Mouse (Mus musculus) embryonic facial prominence, embryonic 15.5 days (tissue): ENCODE results near the gene Stim2. TPM values are rescaled to one million over a fixed set of nuclear protein-coding genes. Genes with fewer than 3 reads are reported as not detected.

ENCODE experiments used
- ATAC-seq: fragments of 200-750 bp; cut with Nextera tagmentation; 2 replicates; pipeline ENCODE4 v1.8.0; 2017; ENCODE audit warnings: low read depth, moderate TSS enrichment; ENCODE audit not compliant: insufficient number of reproducible peaks, low FRiP score, low TSS enrichment
- H3K27ac ChIP-seq: fragments of 300-500 bp; sonication (generic); replicated peaks from 2 replicates; pipeline ENCODE4 v1.5.1; 2015; ENCODE audit warnings: mild to moderate bottlenecking, inconsistent platforms
- H3K27me3 ChIP-seq: fragments of 300-500 bp; sonication (generic); 2 replicates; pipeline ENCODE4 v1.6.1; 2015; ENCODE audit warnings: inconsistent platforms
- H3K36me3 ChIP-seq: fragments of 300-500 bp; sonication (generic); 2 replicates; pipeline ENCODE4 v1.6.1; 2015; ENCODE audit warnings: mild to moderate bottlenecking, inconsistent platforms
- H3K4me1 ChIP-seq: fragments of 300-500 bp; sonication (generic); 2 replicates; pipeline ENCODE4 v1.6.1; 2015; ENCODE audit warnings: inconsistent platforms
- H3K4me2 ChIP-seq: fragments of 300-500 bp; sonication (generic); replicated peaks from 2 replicates; pipeline ENCODE4 v1.6.1; 2015; ENCODE audit warnings: mild to moderate bottlenecking, inconsistent platforms
- H3K4me3 ChIP-seq: fragments of 300-500 bp; sonication (generic); replicated peaks from 2 replicates; pipeline ENCODE4 v1.5.1; 2015; ENCODE audit warnings: mild to moderate bottlenecking, inconsistent platforms
- H3K9ac ChIP-seq: fragments of 300-500 bp; sonication (generic); 2 replicates; pipeline ENCODE4 v1.6.1; 2015; ENCODE audit warnings: inconsistent platforms
- H3K9me3 ChIP-seq: fragments of 300-500 bp; sonication (generic); replicated peaks from 2 replicates; pipeline ENCODE4 v1.6.1; 2016; ENCODE audit warnings: inconsistent platforms
- WGBS: fragments of 180-500 bp; shearing (Covaris S2); methylation state at CpG from one replicate; pipeline ENCODE4 v1.1.7; 2015; 5-methylcytosine and 5-hydroxymethylcytosine counted together
- polyA plus RNA-seq: library from polyadenylated mRNA; unstranded; fragments of >200 nt; fragmentation: Nextera tagmentation; extraction: Ambion mirVana; gene quantifications from 2 replicates; pipeline ENCODE4 v1.2.1, GENCODE M21; 2015

Stim2 gene
- polyA plus RNA-seq, 1 experiment from 2014 or later = 23.5 TPM

- ATAC-seq = no peak
- WGBS = 82% methylated on average over 11 of the region's 11 CpGs
- no peak overlapping the region for H3K4me2 ChIP-seq
- H3K27ac ChIP-seq = no peak overlapping the region
- H3K36me3 ChIP-seq = 0 out of 2 replicates have a peak, but pooled peaks cover 4% of the 10 kb centered on the region
- no peaks in the 10 kb centered on the region for H3K9me3 ChIP-seq
- H3K27me3 ChIP-seq = no peaks in the 10 kb centered on the region
- H3K9ac ChIP-seq = no peak overlapping the region
- H3K4me3 ChIP-seq = no peak overlapping the region
- no peaks in the 10 kb centered on the region for H3K4me1 ChIP-seq
Measured at GRCm38 (mm10) chr5:54110789-54111188, 112.5 kb downstream of the Stim2 start.

DNA sequence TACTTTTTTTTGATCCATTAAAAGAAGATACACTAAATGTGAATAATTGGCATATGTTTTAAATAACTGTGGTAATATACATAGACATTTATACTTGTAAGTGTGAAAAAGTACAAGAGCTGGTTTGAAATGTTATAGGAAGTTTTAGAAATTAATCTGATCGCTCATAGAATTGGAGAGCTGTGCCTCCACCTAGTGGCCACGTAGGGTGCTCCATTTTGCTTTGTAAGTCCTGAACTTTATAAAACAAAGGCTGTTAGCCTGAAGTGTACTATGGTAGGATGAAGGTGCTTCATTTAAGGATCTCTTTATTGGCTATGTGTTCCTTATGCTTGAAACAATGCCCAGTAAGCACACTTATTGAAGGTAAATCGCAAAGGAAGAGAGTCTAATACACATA, 115.0 kb downstream of the Stim2 start:
- no peak for ATAC-seq
- WGBS = 19% methylated on average over 3 of the region's 3 CpGs
- Histone ChIP-seq H3K4me3 (no peak overlapping the region), H3K27me3 (no peaks in the 10 kb centered on the region), H3K9me3 (no peaks in the 10 kb centered on the region), H3K4me2 (no peak overlapping the region), H3K9ac (no peak overlapping the region), H3K36me3 (peaks cover 7% of the 10 kb centered on the region; the same call in 1 of the 2 replicates), H3K27ac (no peak overlapping the region), H3K4me1 (no peaks in the 10 kb centered on the region)

DNA sequence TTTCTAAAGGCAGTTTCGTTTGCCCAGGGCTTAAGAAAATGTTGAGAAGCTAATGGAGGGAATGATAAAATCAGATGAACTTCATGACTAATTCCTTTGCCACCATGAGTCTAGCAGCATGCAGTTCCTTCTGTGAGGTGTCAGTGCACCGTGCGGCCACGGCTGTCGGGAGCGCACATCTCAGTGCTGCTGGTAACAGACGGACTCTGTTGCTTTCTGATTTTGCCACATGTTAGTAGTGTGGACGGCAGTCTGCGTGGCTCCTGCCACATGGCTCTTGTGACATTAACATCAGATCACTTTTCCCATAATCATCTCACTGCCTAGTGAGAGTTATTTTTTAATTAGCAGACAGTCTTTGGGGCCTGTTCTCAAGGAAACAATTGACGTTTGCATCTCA, 118.2 kb downstream of the Stim2 start:
- Histone ChIP-seq H3K4me3 (no peak overlapping the region), H3K36me3 (peaks cover 14% of the 10 kb centered on the region; the same call in 1 of the 2 replicates), H3K27ac (no peak overlapping the region), H3K27me3 (no peaks in the 10 kb centered on the region), H3K9me3 (no peaks in the 10 kb centered on the region), H3K4me2 (no peak overlapping the region), H3K4me1 (no peaks in the 10 kb centered on the region), H3K9ac (no peak overlapping the region)
- ATAC-seq = no peak
- WGBS = 72% methylated on average over 10 of the region's 10 CpGs

DNA sequence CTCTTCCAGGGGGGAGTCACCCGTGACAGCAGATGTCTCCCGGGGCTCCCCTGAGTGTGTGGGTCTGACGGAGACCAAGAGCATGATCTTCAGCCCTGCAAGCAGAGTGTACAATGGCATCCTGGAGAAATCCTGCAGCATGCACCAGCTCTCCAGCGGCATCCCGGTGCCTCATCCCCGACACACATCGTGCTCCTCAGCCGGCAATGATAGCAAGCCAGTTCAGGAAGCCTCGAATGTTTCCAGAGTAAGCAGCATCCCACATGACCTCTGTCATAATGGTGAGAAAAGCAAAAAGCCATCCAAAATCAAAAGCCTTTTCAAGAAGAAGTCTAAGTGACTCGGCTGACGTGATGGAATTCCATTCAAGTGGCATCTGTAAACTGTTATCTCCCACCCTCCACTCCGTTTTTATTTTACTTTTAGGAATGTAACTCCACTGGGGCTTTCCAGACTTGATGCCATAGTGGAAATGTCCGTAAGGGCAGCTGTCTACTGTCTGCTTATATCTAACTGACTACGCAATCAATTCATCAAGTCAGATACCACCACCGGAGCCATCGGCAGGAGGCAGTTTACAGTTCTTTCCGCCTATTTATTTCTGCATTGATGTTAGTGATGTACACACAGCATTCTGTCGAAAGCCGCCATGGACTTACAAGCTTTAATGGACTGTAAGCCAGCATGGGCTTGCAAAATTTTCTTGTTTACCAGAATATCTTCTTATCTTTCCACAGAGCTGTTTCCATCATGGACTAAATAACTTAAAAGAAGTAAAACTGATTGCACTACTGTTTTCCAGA, 120.3 kb downstream of the Stim2 start:
- Histone ChIP-seq H3K9ac (no peak overlapping the region), H3K36me3 (peaks cover 14% of the 10 kb centered on the region; the same call in 1 of the 2 replicates), H3K27me3 (no peaks in the 10 kb centered on the region), H3K4me1 (no peaks in the 10 kb centered on the region), H3K4me3 (no peak overlapping the region), H3K27ac (no peak overlapping the region), H3K4me2 (no peak overlapping the region), H3K9me3 (no peaks in the 10 kb centered on the region)
- ATAC-seq = no peak
- whole genome bisulfite sequencing = 63% methylated on average over 19 of the region's 19 CpGs

- H3K9ac ChIP-seq = no peak overlapping the region
- H3K9me3 ChIP-seq = no peaks in the 10 kb centered on the region
- no peak for ATAC-seq
- no peaks in the 10 kb centered on the region for H3K27me3 ChIP-seq
- no peak overlapping the region for H3K4me2 ChIP-seq
- WGBS = 80% methylated on average over 5 of the region's 5 CpGs
- no peak overlapping the region for H3K4me3 ChIP-seq
- no peaks in the 10 kb centered on the region for H3K4me1 ChIP-seq
- H3K27ac ChIP-seq = no peak overlapping the region
- no peaks in the 10 kb centered on the region for H3K36me3 ChIP-seq
Measured at GRCm38 (mm10) chr5:54148091-54148795, 149.9 kb downstream of the Stim2 start.

DNA sequence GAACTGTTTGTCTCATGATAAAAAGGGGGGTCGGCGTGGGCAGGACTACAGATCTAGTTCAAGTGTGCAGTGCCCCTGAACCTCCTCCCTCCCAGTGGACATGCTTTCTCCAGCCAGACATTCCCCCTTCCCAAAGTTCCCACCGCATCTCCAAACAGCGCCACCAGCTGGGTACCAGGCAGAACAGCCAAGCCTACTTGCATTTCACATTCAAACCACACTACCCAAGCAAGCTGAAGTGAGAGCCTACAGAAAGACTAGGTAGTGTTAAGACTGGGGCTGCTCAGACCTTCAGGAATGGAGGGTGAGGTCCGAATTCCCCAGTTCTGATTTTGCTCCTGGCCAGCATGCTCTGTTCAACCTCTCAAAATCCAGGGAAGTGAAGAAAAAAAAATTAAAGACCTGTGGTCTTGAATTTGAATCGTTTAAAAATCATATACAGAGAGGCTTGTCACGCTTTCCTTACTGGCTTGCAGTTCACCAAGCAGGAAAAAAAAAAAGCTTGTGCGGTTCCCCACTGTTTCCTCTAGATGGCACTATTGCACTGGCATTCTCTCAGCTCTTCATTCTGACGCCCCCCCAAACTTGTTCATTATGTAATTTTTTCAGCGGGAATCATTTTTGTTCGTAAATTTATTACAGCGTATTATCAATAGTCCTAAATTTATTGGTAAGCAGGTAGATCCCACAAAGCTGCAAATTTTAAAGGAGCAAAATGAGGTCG, 156.4 kb downstream of the Stim2 start:
- no peak for ATAC-seq
- H3K27ac ChIP-seq = no peak overlapping the region
- WGBS = 22% methylated on average over 13 of the region's 13 CpGs
- 0 out of 2 replicates have a peak, but pooled peaks cover 8% of the 10 kb centered on the region for H3K27me3 ChIP-seq
- no peaks in the 10 kb centered on the region for H3K9me3 ChIP-seq
- peak overlapping the region; percentile 30 for H3K4me3 ChIP-seq
- peaks cover 17% of the 10 kb centered on the region; the same call in 1 of the 2 replicates for H3K4me1 ChIP-seq
- peak overlapping the region; percentile 44 for H3K4me2 ChIP-seq
- no peak overlapping the region for H3K9ac ChIP-seq
- H3K36me3 ChIP-seq = no peaks in the 10 kb centered on the region

DNA sequence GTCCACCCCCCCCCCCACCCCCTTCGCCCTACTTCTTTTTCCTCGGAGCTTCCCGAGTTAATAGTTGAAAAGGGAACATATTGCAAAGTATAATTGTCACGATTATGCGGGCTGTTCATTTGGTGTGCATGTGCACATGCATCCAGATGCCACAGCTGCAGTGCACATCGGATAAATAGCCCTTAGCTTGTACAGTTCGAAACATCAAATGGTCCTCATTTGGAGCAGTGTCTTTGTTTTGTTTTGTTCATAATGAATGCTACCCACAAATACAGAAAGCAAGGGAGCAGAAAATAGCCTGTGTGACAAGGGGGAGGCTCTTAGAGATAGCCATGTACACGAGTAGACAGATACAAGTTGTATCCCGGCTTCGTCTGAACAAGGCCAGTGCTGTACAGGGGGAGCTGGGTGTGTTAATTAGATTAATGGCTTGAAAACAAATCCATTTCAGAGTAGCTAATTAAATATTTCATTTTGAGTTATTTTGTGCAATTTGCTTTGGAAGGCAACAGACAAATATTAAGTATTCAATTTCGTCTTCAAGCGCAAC, 157.0 kb downstream of the Stim2 start:
- Histone ChIP-seq H3K27ac (no peak overlapping the region), H3K27me3 (0 out of 2 replicates have a peak, but pooled peaks cover 8% of the 10 kb centered on the region), H3K4me1 (peaks cover 18% of the 10 kb centered on the region; the same call in 1 of the 2 replicates), H3K4me2 (peak overlapping the region; percentile 44), H3K36me3 (no peaks in the 10 kb centered on the region), H3K4me3 (peak overlapping the region; percentile 30), H3K9me3 (no peaks in the 10 kb centered on the region), H3K9ac (no peak overlapping the region)
- 42% methylated on average over 12 of the region's 12 CpGs for WGBS
- no peak for ATAC-seq

DNA sequence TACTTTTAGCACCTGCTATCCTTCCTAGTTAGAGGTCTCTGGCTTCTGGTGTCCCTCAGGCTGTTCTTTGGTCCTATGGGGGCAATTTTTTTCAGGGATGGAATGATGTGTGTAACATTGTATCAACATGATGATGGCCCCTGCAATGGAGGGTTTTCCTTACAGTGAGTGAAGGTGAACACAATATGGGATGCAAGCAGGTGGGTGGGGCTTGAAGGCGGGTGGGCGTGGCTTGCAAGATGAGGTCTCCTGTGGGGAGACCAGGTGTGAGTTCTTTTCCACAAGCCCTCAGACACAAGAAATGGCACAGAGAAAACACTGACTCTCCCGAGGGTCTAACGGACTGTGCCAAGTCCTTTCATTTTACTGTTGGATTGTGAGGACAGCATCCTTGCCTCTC, 157.6 kb downstream of the Stim2 start:
- no peaks in the 10 kb centered on the region for H3K36me3 ChIP-seq
- H3K9ac ChIP-seq = no peak overlapping the region
- no peak overlapping the region for H3K27ac ChIP-seq
- H3K4me1 ChIP-seq = peaks cover 18% of the 10 kb centered on the region; the same call in 1 of the 2 replicates
- 0 out of 2 replicates have a peak, but pooled peaks have one; percentile 24 for ATAC-seq
- H3K27me3 ChIP-seq = 0 out of 2 replicates have a peak, but pooled peaks cover 8% of the 10 kb centered on the region
- WGBS = 82% methylated on average over 4 of the region's 4 CpGs
- no peak overlapping the region for H3K4me2 ChIP-seq
- H3K4me3 ChIP-seq = no peak overlapping the region
- no peaks in the 10 kb centered on the region for H3K9me3 ChIP-seq

DNA sequence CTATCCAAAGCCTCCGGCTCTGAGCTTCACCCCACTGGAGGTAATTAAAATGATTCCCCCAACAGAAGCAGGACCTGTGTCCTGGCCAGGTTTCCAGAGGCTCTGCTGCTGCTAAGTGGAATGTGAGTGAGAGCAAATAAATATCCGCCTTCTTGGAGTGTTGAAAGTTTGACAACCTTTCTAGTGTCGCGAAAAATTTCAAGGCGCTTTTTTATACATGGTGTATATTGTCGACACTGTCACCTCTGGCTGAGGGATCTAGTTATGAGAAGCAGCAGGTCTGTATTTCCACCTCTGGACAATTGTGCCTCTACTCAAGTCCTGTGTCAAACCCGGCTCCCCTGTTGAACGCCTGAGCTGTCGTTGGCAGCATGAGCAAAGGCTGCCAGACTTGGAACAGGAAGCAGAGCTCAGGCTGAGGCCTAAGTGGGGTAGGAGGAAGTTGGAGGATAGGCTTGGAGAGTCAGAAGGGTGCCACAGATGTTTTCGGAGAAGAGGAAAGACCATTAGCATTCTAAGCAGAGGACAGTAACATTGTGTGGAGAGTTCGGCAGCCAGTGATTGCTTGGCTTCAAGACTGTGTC, 158.7 kb downstream of the Stim2 start:
- H3K27me3 ChIP-seq = 0 out of 2 replicates have a peak, but pooled peaks cover 8% of the 10 kb centered on the region
- no peak overlapping the region for H3K4me2 ChIP-seq
- 62% methylated on average over 11 of the region's 11 CpGs for WGBS
- peaks cover 18% of the 10 kb centered on the region; the same call in 1 of the 2 replicates for H3K4me1 ChIP-seq
- no peak overlapping the region for H3K27ac ChIP-seq
- no peaks in the 10 kb centered on the region for H3K9me3 ChIP-seq
- H3K9ac ChIP-seq = no peak overlapping the region
- ATAC-seq = no peak
- H3K4me3 ChIP-seq = no peak overlapping the region
- no peaks in the 10 kb centered on the region for H3K36me3 ChIP-seq

DNA sequence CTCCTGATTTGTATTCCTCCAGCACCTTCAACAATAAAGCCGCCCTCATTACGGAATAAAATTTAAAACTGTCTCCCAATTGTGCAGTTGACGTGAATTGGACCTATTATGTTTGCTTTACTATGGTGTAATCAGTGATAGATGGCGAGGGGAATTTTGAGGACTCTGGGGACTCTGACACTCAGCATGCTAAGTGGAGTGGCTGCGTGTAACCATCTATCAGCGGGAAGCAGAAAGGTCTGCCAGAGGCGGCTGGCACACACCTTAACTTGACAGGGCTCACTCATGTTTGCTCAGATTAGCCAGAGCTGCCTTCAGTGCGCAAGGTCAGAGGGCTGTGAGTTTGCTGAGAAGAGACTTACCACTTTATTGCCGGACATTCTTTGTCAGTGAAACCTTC, 159.9 kb downstream of the Stim2 start:
- Histone ChIP-seq H3K9ac (no peak overlapping the region), H3K27ac (no peak overlapping the region), H3K27me3 (0 out of 2 replicates have a peak, but pooled peaks cover 8% of the 10 kb centered on the region)

More for the DNA sequence above, 159.9 kb downstream of the Stim2 start:
- 73% methylated on average over 9 of the region's 9 CpGs for WGBS
- H3K4me3 ChIP-seq = no peak overlapping the region
- H3K9me3 ChIP-seq = no peaks in the 10 kb centered on the region
- ATAC-seq = no peak
- H3K4me2 ChIP-seq = no peak overlapping the region
- H3K36me3 ChIP-seq = no peaks in the 10 kb centered on the region
- peaks cover 18% of the 10 kb centered on the region; the same call in 1 of the 2 replicates for H3K4me1 ChIP-seq
